Mouse (Mus musculus) stomach, embryonic 16.5 days (tissue): ENCODE measurements around the gene Phf24. TPM values are rescaled to one million over a fixed set of nuclear protein-coding genes. Genes with fewer than 3 reads are reported as not detected.

Source experiments
- ATAC-seq: fragments of 200-750 bp; cut with Nextera tagmentation; 2 replicates; pipeline ENCODE4 v1.8.0; 2017; ENCODE audit warnings: moderate number of reproducible peaks, moderate TSS enrichment; ENCODE audit not compliant: insufficient read depth, low FRiP score
- H3K27ac ChIP-seq: fragments of 300-500 bp; sonication (generic); 2 replicates; pipeline ENCODE4 v1.5.1; 2014; ENCODE audit warnings: low read length
- H3K27me3 ChIP-seq: fragments of 300-500 bp; sonication (generic); 2 replicates; pipeline ENCODE4 v1.6.1; 2014; ENCODE audit warnings: low read length, control low read depth, mixed read lengths; ENCODE audit not compliant: control insufficient read depth, insufficient read depth
- H3K36me3 ChIP-seq: fragments of 300-500 bp; sonication (generic); 2 replicates; pipeline ENCODE4 v1.6.1; 2014; ENCODE audit warnings: low read length; ENCODE audit not compliant: control insufficient read depth, insufficient read depth
- H3K4me1 ChIP-seq: fragments of 300-500 bp; sonication (generic); 2 replicates; pipeline ENCODE4 v1.6.1; 2014; ENCODE audit warnings: low read length, control low read depth, mixed read lengths; ENCODE audit not compliant: control insufficient read depth, insufficient read depth
- H3K4me2 ChIP-seq: fragments of 300-500 bp; sonication (generic); 2 replicates; pipeline ENCODE4 v1.6.1; 2014; ENCODE audit warnings: low read depth, low read length, mixed read lengths
- H3K4me3 ChIP-seq: fragments of 300-500 bp; sonication (generic); replicated peaks from 2 replicates; pipeline ENCODE4 v1.5.1; 2014; ENCODE audit warnings: mild to moderate bottlenecking, low read length
- H3K9ac ChIP-seq: fragments of 300-500 bp; sonication (generic); 2 replicates; pipeline ENCODE4 v1.6.1; 2014; ENCODE audit warnings: low read length
- H3K9me3 ChIP-seq: fragments of 300-500 bp; sonication (generic); replicated peaks from 2 replicates; pipeline ENCODE4 v1.6.1; 2016; ENCODE audit warnings: low read length, control low read depth; ENCODE audit not compliant: control insufficient read depth
- WGBS: fragments of 180-500 bp; shearing (Covaris S2); extraction: QIAGEN DNeasy Blood & Tissue Kit; methylation state at CpG from one replicate; pipeline ENCODE4 v1.1.7; 2014; 5-methylcytosine and 5-hydroxymethylcytosine counted together
- polyA plus RNA-seq: library from polyadenylated mRNA; unstranded; fragments of >200 nt; fragmentation: Nextera tagmentation; extraction: Ambion mirVana; gene quantifications from 2 replicates; pipeline ENCODE4 v1.2.1, GENCODE M21; 2015

Gene Phf24
- polyA plus RNA-seq, 1 experiment from 2014 or later, result 2.2 TPM

GRCm38 (mm10) chr4:42902730-42903129, 13.7 kb upstream of the Phf24 start:
- Histone ChIP-seq H3K27ac (no peak overlapping the region), H3K9ac (no peak overlapping the region), H3K4me1 (no peaks in the 10 kb centered on the region), H3K27me3 (no peaks in the 10 kb centered on the region), H3K4me2 (no peak overlapping the region), H3K9me3 (no peaks in the 10 kb centered on the region), H3K36me3 (no peaks in the 10 kb centered on the region), H3K4me3 (no peak overlapping the region)
- no peak for ATAC-seq
- WGBS, result 88% methylated on average over 5 of the region's 5 CpGs

- Histone ChIP-seq H3K4me1 (no peaks in the 10 kb centered on the region), H3K27me3 (no peaks in the 10 kb centered on the region), H3K4me2 (no peak overlapping the region), H3K27ac (no peak overlapping the region), H3K36me3 (no peaks in the 10 kb centered on the region), H3K4me3 (no peak overlapping the region), H3K9me3 (no peaks in the 10 kb centered on the region), H3K9ac (no peak overlapping the region)
- no peak for ATAC-seq
- 36% methylated on average over 1 of the region's 1 CpGs for WGBS
Observed at GRCm38 (mm10) chr4:42903942-42904341, 12.5 kb upstream of the Phf24 start.

GRCm38 (mm10) chr4:42904523-42904922, 11.9 kb upstream of the Phf24 start:
- Histone ChIP-seq H3K4me1 (no peaks in the 10 kb centered on the region), H3K27ac (no peak overlapping the region), H3K9ac (no peak overlapping the region), H3K27me3 (no peaks in the 10 kb centered on the region), H3K4me2 (no peak overlapping the region), H3K36me3 (no peaks in the 10 kb centered on the region), H3K9me3 (no peaks in the 10 kb centered on the region), H3K4me3 (no peak overlapping the region)
- WGBS, result 89% methylated on average over 3 of the region's 3 CpGs
- ATAC-seq, result no peak

GRCm38 (mm10) chr4:42904966-42905365, 11.5 kb upstream of the Phf24 start:
- Histone ChIP-seq H3K4me2 (no peak overlapping the region), H3K36me3 (no peaks in the 10 kb centered on the region), H3K4me1 (no peaks in the 10 kb centered on the region), H3K27me3 (no peaks in the 10 kb centered on the region), H3K27ac (no peak overlapping the region), H3K9ac (no peak overlapping the region), H3K9me3 (no peaks in the 10 kb centered on the region), H3K4me3 (no peak overlapping the region)
- no peak for ATAC-seq
- WGBS, result 83% methylated on average over 6 of the region's 6 CpGs

GRCm38 (mm10) chr4:42913391-42913790, 3.1 kb upstream of the Phf24 start:
- Histone ChIP-seq H3K27ac (no peak overlapping the region), H3K4me2 (no peak overlapping the region), H3K27me3 (peaks cover 27% of the 10 kb centered on the region), H3K4me3 (no peak overlapping the region), H3K36me3 (no peaks in the 10 kb centered on the region), H3K9me3 (no peaks in the 10 kb centered on the region), H3K4me1 (peaks cover 3% of the 10 kb centered on the region; the same call in 1 of the 2 replicates), H3K9ac (no peak overlapping the region)
- WGBS, result 37% methylated on average over 10 of the region's 10 CpGs
- no peak for ATAC-seq

- H3K4me2 ChIP-seq, result no peak overlapping the region
- no peaks in the 10 kb centered on the region for H3K36me3 ChIP-seq
- H3K4me1 ChIP-seq, result peaks cover 3% of the 10 kb centered on the region; the same call in 1 of the 2 replicates
- no peak overlapping the region for H3K27ac ChIP-seq
- H3K4me3 ChIP-seq, result no peak overlapping the region
- ATAC-seq, result no peak
- peaks cover 27% of the 10 kb centered on the region for H3K27me3 ChIP-seq
- no peaks in the 10 kb centered on the region for H3K9me3 ChIP-seq
- no peak overlapping the region for H3K9ac ChIP-seq
- WGBS, result 80% methylated on average over 12 of the region's 12 CpGs
Observed at GRCm38 (mm10) chr4:42915311-42915710, 1.1 kb upstream of the Phf24 start.

GRCm38 (mm10) chr4:42915966-42916365, 494 bp upstream of the Phf24 start:
- H3K4me2 ChIP-seq, result no peak overlapping the region
- no peaks in the 10 kb centered on the region for H3K36me3 ChIP-seq
- WGBS, result 74% methylated on average over 1 of the region's 1 CpGs
- peaks cover 3% of the 10 kb centered on the region; the same call in 1 of the 2 replicates for H3K4me1 ChIP-seq
- peaks cover 27% of the 10 kb centered on the region for H3K27me3 ChIP-seq
- H3K9ac ChIP-seq, result no peak overlapping the region
- H3K27ac ChIP-seq, result no peak overlapping the region
- H3K4me3 ChIP-seq, result no peak overlapping the region
- no peaks in the 10 kb centered on the region for H3K9me3 ChIP-seq
- ATAC-seq, result no peak

GRCm38 (mm10) chr4:42917402-42917774, 928 bp downstream of the Phf24 start:
- Histone ChIP-seq H3K4me3 (peak overlapping the region; percentile 64), H3K4me2 (peak overlapping the region; percentile 90), H3K36me3 (no peaks in the 10 kb centered on the region), H3K27ac (no peak overlapping the region), H3K27me3 (peaks cover 24% of the 10 kb centered on the region), H3K9me3 (no peaks in the 10 kb centered on the region), H3K9ac (peak overlapping the region; percentile 80), H3K4me1 (peaks cover 3% of the 10 kb centered on the region; the same call in 1 of the 2 replicates)
- WGBS, result 2% methylated on average over 26 of the region's 26 CpGs
- peak; percentile 49 for ATAC-seq

GRCm38 (mm10) chr4:42920726-42921125, 4.3 kb downstream of the Phf24 start:
- Histone ChIP-seq H3K4me1 (peaks cover 3% of the 10 kb centered on the region; the same call in 1 of the 2 replicates), H3K27ac (no peak overlapping the region), H3K4me3 (no peak overlapping the region), H3K9ac (no peak overlapping the region), H3K36me3 (no peaks in the 10 kb centered on the region), H3K4me2 (no peak overlapping the region), H3K27me3 (peaks cover 14% of the 10 kb centered on the region), H3K9me3 (no peaks in the 10 kb centered on the region)
- no peak for ATAC-seq
- WGBS, result 57% methylated on average over 9 of the region's 9 CpGs

- Histone ChIP-seq H3K4me1 (peaks cover 1% of the 10 kb centered on the region; the same call in 1 of the 2 replicates), H3K36me3 (no peaks in the 10 kb centered on the region), H3K27me3 (peaks cover 6% of the 10 kb centered on the region), H3K9ac (no peak overlapping the region), H3K9me3 (no peaks in the 10 kb centered on the region), H3K27ac (no peak overlapping the region), H3K4me2 (no peak overlapping the region), H3K4me3 (no peak overlapping the region)
- no peak for ATAC-seq
- WGBS, result 80% methylated on average over 2 of the region's 2 CpGs
Observed at GRCm38 (mm10) chr4:42921536-42921935, 5.1 kb downstream of the Phf24 start.
